Mouse (Mus musculus) myocyte (in vitro differentiated cells): ENCODE measurements at regions not wholly inside any gene's neighbourhood (a gene's known extent, or its start where the extent isn't known, plus 50 kb on each side); places are given as distances from the start of the nearest gene placed in this dataset.

Experiments
- H3K27me3 ChIP-seq: one replicate; pipeline ENCODE4 v1.6.1; 2011; ENCODE audit not compliant: control insufficient read depth, insufficient read depth, insufficient read length
- H3K36me3 ChIP-seq: one replicate; pipeline ENCODE4 v1.6.1; 2011; ENCODE audit not compliant: control insufficient read depth, insufficient read depth
- H3K4me2 ChIP-seq: one replicate; pipeline ENCODE4 v1.6.1; 2011; ENCODE audit warnings: low read depth, control low read depth
- H3K4me3 ChIP-seq: one replicate; pipeline ENCODE4 v1.5.1; 2011; ENCODE audit warnings: mild to moderate bottlenecking, control low read depth, moderate library complexity
- H3K79me2 ChIP-seq: one replicate; pipeline ENCODE4 v1.6.1; 2011; ENCODE audit not compliant: control insufficient read depth, insufficient read depth
- H3ac ChIP-seq: one replicate; pipeline ENCODE4 v1.6.1; 2011; ENCODE audit not compliant: control insufficient read depth, insufficient read length
- CEBPB ChIP-seq: IDR thresholded peaks from 2 replicates; pipeline ENCODE4 v1.6.1; 2011; ENCODE audit warnings: mild to moderate bottlenecking, moderate library complexity; ENCODE audit not compliant: poor library complexity, insufficient read depth, severe bottlenecking
- E2F4 ChIP-seq: IDR thresholded peaks from one replicate; pipeline ENCODE4 v1.6.1; 2011; ENCODE audit warnings: mild to moderate bottlenecking, control low read depth, moderate library complexity; ENCODE audit not compliant: insufficient read depth
- MAX ChIP-seq: IDR thresholded peaks from one replicate; pipeline ENCODE4 v1.6.1; 2011; ENCODE audit warnings: low read depth, mild to moderate bottlenecking, control low read depth
- MYOD1 ChIP-seq, 3 experiments: IDR thresholded peaks; one replicate each; pipeline ENCODE4 v1.6.1; 2011; ENCODE audit warnings: control low read depth in 2 of 3, low read depth in 2 of 3, mild to moderate bottlenecking in 2 of 3, moderate library complexity in 1 of 3; ENCODE audit not compliant: insufficient read length in 2 of 3, control insufficient read depth in 1 of 3
- MYOG ChIP-seq, 3 experiments: IDR thresholded peaks; one replicate each; pipeline ENCODE4 v1.6.1; 2011; ENCODE audit warnings: control low read depth in 2 of 3, low read depth in 2 of 3, mild to moderate bottlenecking in 2 of 3; ENCODE audit not compliant: insufficient read length in 2 of 3, control insufficient read depth in 1 of 3, insufficient read depth in 1 of 3
- POLR2A ChIP-seq: IDR thresholded peaks from one replicate; pipeline ENCODE4 v1.6.1; 2011; ENCODE audit warnings: low read depth, mild to moderate bottlenecking, control low read depth, moderate library complexity; ENCODE audit not compliant: insufficient read length
- POLR2AphosphoS2 ChIP-seq: IDR thresholded peaks from one replicate; pipeline ENCODE4 v1.6.1; 2011; ENCODE audit warnings: low read depth, control low read depth; ENCODE audit not compliant: insufficient read length
- REST ChIP-seq: IDR thresholded peaks from one replicate; pipeline ENCODE4 v1.6.1; 2011; ENCODE audit warnings: mild to moderate bottlenecking, control low read depth, moderate library complexity; ENCODE audit not compliant: insufficient read depth, insufficient read length
- SRF ChIP-seq: IDR thresholded peaks from one replicate; pipeline ENCODE4 v1.6.1; 2011; ENCODE audit warnings: low read depth; ENCODE audit not compliant: control insufficient read depth, insufficient read length
- TCF12 ChIP-seq: IDR thresholded peaks from one replicate; pipeline ENCODE4 v1.6.1; 2011; ENCODE audit warnings: mild to moderate bottlenecking, control low read depth; ENCODE audit not compliant: poor library complexity, insufficient read depth, severe bottlenecking
- TCF3 ChIP-seq: IDR thresholded peaks from one replicate; pipeline ENCODE4 v1.6.1; 2011; ENCODE audit warnings: low read depth, control low read depth; ENCODE audit not compliant: insufficient read length
- USF1 ChIP-seq: IDR thresholded peaks from one replicate; pipeline ENCODE4 v1.6.1; 2011; ENCODE audit warnings: low read depth, mild to moderate bottlenecking, control low read depth, moderate library complexity

- Histone ChIP-seq H3K79me2 (no peaks in the 10 kb centered on the region), H3K4me3 (no peak overlapping the region), H3K27me3 (no peaks in the 10 kb centered on the region), H3K36me3 (no peaks in the 10 kb centered on the region), H3ac (no peak overlapping the region), H3K4me2 (no peak overlapping the region)
- TF ChIP-seq TCF12, result no peak
These were observed 116.6 kb downstream of the Cartpt start for GRCm38 (mm10) chr13:99784314-99784713.

GRCm38 (mm10) chr13:99782883-99783721, 117.8 kb downstream of the Cartpt start:
- Histone ChIP-seq H3K36me3 (no peaks in the 10 kb centered on the region), H3K4me2 (no peak overlapping the region), H3K27me3 (no peaks in the 10 kb centered on the region), H3K4me3 (no peak overlapping the region), H3ac (no peak overlapping the region), H3K79me2 (no peaks in the 10 kb centered on the region)
- TF ChIP-seq TCF3, result no peak
- TF ChIP-seq POLR2A, result no peak
- no peak for TF ChIP-seq TCF12
- TF ChIP-seq MYOG (IDR thresholded peaks at IDR 0.05; ENCODE audit: control insufficient read depth in 1 of 3, insufficient read depth in 1 of 3, insufficient read length in 2 of 3, low read depth in 2 of 3), result no peak
- TF ChIP-seq E2F4, result no peak
- TF ChIP-seq CEBPB, result no peak

GRCm38 (mm10) chr13:99781616-99782015, 119.3 kb downstream of the Cartpt start:
- TF ChIP-seq POLR2AphosphoS2, result no peak
- Histone ChIP-seq H3K79me2 (no peaks in the 10 kb centered on the region), H3ac (no peak overlapping the region), H3K4me2 (no peak overlapping the region), H3K36me3 (no peaks in the 10 kb centered on the region), H3K27me3 (no peaks in the 10 kb centered on the region), H3K4me3 (no peak overlapping the region)

GRCm38 (mm10) chr13:99780751-99781460, 120.0 kb downstream of the Cartpt start:
- H3K27me3 ChIP-seq, result no peaks in the 10 kb centered on the region
- H3K4me2 ChIP-seq, result no peak overlapping the region
- no peaks in the 10 kb centered on the region for H3K36me3 ChIP-seq
- H3K4me3 ChIP-seq, result no peak overlapping the region
- no peak overlapping the region for H3ac ChIP-seq
- TF ChIP-seq MYOG (IDR thresholded peaks at IDR 0.05; ENCODE audit: control insufficient read depth in 1 of 3, insufficient read depth in 1 of 3, insufficient read length in 2 of 3, low read depth in 2 of 3) (no peak), CEBPB (no peak), POLR2AphosphoS2 (no peak), POLR2A (no peak), MAX (no peak)
- H3K79me2 ChIP-seq, result no peaks in the 10 kb centered on the region

GRCm38 (mm10) chr13:99778747-99779146, 122.1 kb downstream of the Cartpt start:
- Histone ChIP-seq H3K4me3 (no peak overlapping the region), H3K36me3 (no peaks in the 10 kb centered on the region), H3K27me3 (no peaks in the 10 kb centered on the region), H3K79me2 (no peaks in the 10 kb centered on the region), H3ac (no peak overlapping the region), H3K4me2 (no peak overlapping the region)
- no peak for TF ChIP-seq REST
- no peak for TF ChIP-seq TCF12
- TF ChIP-seq MYOG (IDR thresholded peaks at IDR 0.05; ENCODE audit: control insufficient read depth in 1 of 3, insufficient read depth in 1 of 3, insufficient read length in 2 of 3, low read depth in 2 of 3), result no peak
- no peak for TF ChIP-seq POLR2AphosphoS2
- TF ChIP-seq MYOD1 (IDR thresholded peaks at IDR 0.05; ENCODE audit: control insufficient read depth in 1 of 3, insufficient read length in 2 of 3, low read depth in 2 of 3), result no peak
- TF ChIP-seq POLR2A, result no peak
- no peak for TF ChIP-seq SRF
- no peak for TF ChIP-seq MAX
- TF ChIP-seq E2F4, result no peak
- no peak for TF ChIP-seq CEBPB
- no peak for TF ChIP-seq TCF3
- no peak for TF ChIP-seq USF1

- H3K79me2 ChIP-seq, result no peaks in the 10 kb centered on the region
- H3K4me2 ChIP-seq, result no peak overlapping the region
- no peaks in the 10 kb centered on the region for H3K27me3 ChIP-seq
- no peak overlapping the region for H3ac ChIP-seq
- no peak overlapping the region for H3K4me3 ChIP-seq
- TF ChIP-seq MAX, result no peak
- TF ChIP-seq MYOD1 (IDR thresholded peaks at IDR 0.05; ENCODE audit: control insufficient read depth in 1 of 3, insufficient read length in 2 of 3, low read depth in 2 of 3), result no peak
- no peaks in the 10 kb centered on the region for H3K36me3 ChIP-seq
These were observed 123.2 kb downstream of the Cartpt start for GRCm38 (mm10) chr13:99777736-99778135.
